Mouse (Mus musculus): ENCODE data around the gene Ctxn1. TPM values are rescaled to one million over a fixed set of nuclear protein-coding genes. Genes with fewer than 3 reads are reported as not detected.
A peak's percentile ranks its signal among the peaks of the same experiment; 100 is the strongest.
"Not testable (repeated sequence)": the region's sequence is repeated elsewhere in the genome, so short reads cannot be mapped to it uniquely, and the experiment has no call there.

The Ctxn1 gene
- polyA plus RNA-seq, 1 experiment from 2014 or later: 3.0 TPM

GRCm38 (mm10) chr8:4263105-4263791 lies 4.2 kb upstream of the Ctxn1 start:
- Histone ChIP-seq H3K27ac (no peak overlapping the region), H3K36me3 (peaks cover 87% of the 10 kb centered on the region), H3K9ac (no peak overlapping the region), H3K4me2 (no peak overlapping the region), H3K4me3 (replicated peaks) (no peak overlapping the region), H3K27me3 (no peaks in the 10 kb centered on the region), H3K4me1 (replicated peaks) (peaks cover 19% of the 10 kb centered on the region), H3K9me3 (replicated peaks) (no peaks in the 10 kb centered on the region)
- ATAC-seq (ENCODE audit: low read depth) (no peak), DNase-seq (no peak)
- 69% methylated on average over 8 of the region's 8 CpGs for WGBS (ENCODE audit: insufficient replicate concordance)

- Histone ChIP-seq H3K27ac (peak overlapping the region; percentile 77), H3K27me3 (no peaks in the 10 kb centered on the region), H3K36me3 (peaks cover 70% of the 10 kb centered on the region), H3K9me3 (replicated peaks) (no peaks in the 10 kb centered on the region), H3K4me3 (replicated peaks) (no peak overlapping the region; the same call in 1 of the 2 replicates), H3K4me2 (peak overlapping the region; percentile 99; the same call in 1 of the 2 replicates), H3K9ac (peak overlapping the region; percentile 58; the same call in 1 of the 2 replicates), H3K4me1 (replicated peaks) (peaks cover 26% of the 10 kb centered on the region)
- ATAC-seq (ENCODE audit: low read depth): no peak
- WGBS (ENCODE audit: insufficient replicate concordance): 88% methylated on average over 4 of the region's 4 CpGs
- DNase-seq: no peak
Measured at GRCm38 (mm10) chr8:4259805-4260170, 714 bp upstream of the Ctxn1 start.

GRCm38 (mm10) chr8:4258678-4259077 lies 396 bp downstream of the Ctxn1 start:
- WGBS (ENCODE audit: insufficient replicate concordance): 0% methylated on average over 31 of the region's 32 CpGs

GRCm38 (mm10) chr8:4258233-4258632 lies 841 bp downstream of the Ctxn1 start:
- no peaks in the 10 kb centered on the region for H3K27me3 ChIP-seq
- H3K4me3 ChIP-seq (replicated peaks): peak overlapping the region; percentile 68
- H3K36me3 ChIP-seq: peaks cover 61% of the 10 kb centered on the region
- peak overlapping the region; percentile 99 for H3K4me2 ChIP-seq
- ATAC-seq (ENCODE audit: low read depth): peak; percentile 42
- WGBS (ENCODE audit: insufficient replicate concordance): 3% methylated on average over 35 of the region's 35 CpGs
- peaks cover 36% of the 10 kb centered on the region for H3K4me1 ChIP-seq (replicated peaks)
- peak overlapping the region; percentile 68 for H3K9ac ChIP-seq
- no peak overlapping the region for H3K27ac ChIP-seq
- DNase-seq: peak; percentile 67
- H3K9me3 ChIP-seq (replicated peaks): no peaks in the 10 kb centered on the region

More at GRCm38 (mm10) chr8:4258678-4259077, 396 bp downstream of the Ctxn1 start:
- peak overlapping the region; percentile 68 for H3K4me3 ChIP-seq (replicated peaks)
- H3K4me2 ChIP-seq: peak overlapping the region; percentile 99
- H3K9ac ChIP-seq: peak overlapping the region; percentile 68
- H3K27ac ChIP-seq: peak overlapping the region; percentile 59
- H3K9me3 ChIP-seq (replicated peaks): no peaks in the 10 kb centered on the region
- ATAC-seq (ENCODE audit: low read depth): peak; percentile 61
- H3K27me3 ChIP-seq: no peaks in the 10 kb centered on the region
- H3K4me1 ChIP-seq (replicated peaks): peaks cover 32% of the 10 kb centered on the region
- H3K36me3 ChIP-seq: peaks cover 66% of the 10 kb centered on the region
- DNase-seq: peak; percentile 33

- H3K4me3 ChIP-seq (replicated peaks): no peak overlapping the region
Measured at GRCm38 (mm10) chr8:4257350-4257749, 1.7 kb downstream of the Ctxn1 start.

GRCm38 (mm10) chr8:4256911-4257310 lies 2.2 kb downstream of the Ctxn1 start:
- WGBS (ENCODE audit: insufficient replicate concordance): 59% methylated on average over 4 of the region's 4 CpGs
- Histone ChIP-seq H3K27me3 (no peaks in the 10 kb centered on the region), H3K9ac (no peak overlapping the region), H3K4me1 (replicated peaks) (peaks cover 43% of the 10 kb centered on the region), H3K4me2 (no peak overlapping the region), H3K4me3 (replicated peaks) (no peak overlapping the region), H3K9me3 (replicated peaks) (no peaks in the 10 kb centered on the region), H3K27ac (no peak overlapping the region), H3K36me3 (peaks cover 48% of the 10 kb centered on the region)
- no peak for DNase-seq
- ATAC-seq (ENCODE audit: low read depth): no peak

More at GRCm38 (mm10) chr8:4257350-4257749, 1.7 kb downstream of the Ctxn1 start:
- DNase-seq (no peak), ATAC-seq (ENCODE audit: low read depth) (no peak)
- Histone ChIP-seq H3K27me3 (no peaks in the 10 kb centered on the region), H3K4me1 (replicated peaks) (peaks cover 39% of the 10 kb centered on the region), H3K36me3 (peaks cover 52% of the 10 kb centered on the region), H3K4me2 (no peak overlapping the region), H3K9me3 (replicated peaks) (no peaks in the 10 kb centered on the region), H3K9ac (no peak overlapping the region), H3K27ac (no peak overlapping the region)
- 84% methylated on average over 4 of the region's 4 CpGs for WGBS (ENCODE audit: insufficient replicate concordance)

- WGBS (ENCODE audit: insufficient replicate concordance): 65% methylated on average over 7 of the region's 7 CpGs
- not testable (repeated sequence) for H3K4me2 ChIP-seq; ATAC-seq (ENCODE audit: low read depth); DNase-seq; H3K27me3 ChIP-seq; H3K9me3 ChIP-seq (replicated peaks); H3K4me3 ChIP-seq (replicated peaks); H3K9ac ChIP-seq; H3K27ac ChIP-seq
- Histone ChIP-seq H3K4me1 (replicated peaks) (peaks cover 54% of the 10 kb centered on the region), H3K36me3 (peaks cover 34% of the 10 kb centered on the region)
Measured at GRCm38 (mm10) chr8:4255471-4255870, 3.6 kb downstream of the Ctxn1 start.

GRCm38 (mm10) chr8:4254001-4254400 lies 5.1 kb downstream of the Ctxn1 start:
- Histone ChIP-seq H3K27ac (no peak overlapping the region; the same call in 1 of the 2 replicates), H3K9ac (peak overlapping the region; percentile 87), H3K4me3 (replicated peaks) (peak overlapping the region; percentile 88), H3K9me3 (replicated peaks) (no peaks in the 10 kb centered on the region), H3K4me1 (replicated peaks) (peaks cover 51% of the 10 kb centered on the region), H3K27me3 (no peaks in the 10 kb centered on the region), H3K36me3 (peaks cover 33% of the 10 kb centered on the region), H3K4me2 (peak overlapping the region; percentile 85)
- WGBS (ENCODE audit: insufficient replicate concordance): 67% methylated on average over 6 of the region's 6 CpGs
- DNase-seq (no peak), ATAC-seq (ENCODE audit: low read depth) (no peak)

GRCm38 (mm10) chr8:4252934-4253841 lies 5.9 kb downstream of the Ctxn1 start, which contains the start of gene Snapc2:
Gene Snapc2, plus strand, starts transcription at chr8:4253080.
- peak; percentile 92 for ATAC-seq (ENCODE audit: low read depth)
- under 1% methylated on average over 69 of the region's 69 CpGs for WGBS (ENCODE audit: insufficient replicate concordance)
- Histone ChIP-seq H3K9me3 (replicated peaks) (no peaks in the 10 kb centered on the region), H3K9ac (peak within 1 kb of the TSS; percentile 87), H3K27me3 (no peaks in the 10 kb centered on the region), H3K4me2 (peak within 1 kb of the TSS; percentile 85), H3K4me1 (replicated peaks) (peaks cover 46% of the 10 kb centered on the region), H3K4me3 (replicated peaks) (peak within 1 kb of the TSS; percentile 88), H3K27ac (peak within 1 kb of the TSS; percentile 82), H3K36me3 (peaks cover 38% of the 10 kb centered on the region)
- DNase-seq: peak; percentile 95

GRCm38 (mm10) chr8:4252116-4252760 lies 6.8 kb downstream of the Ctxn1 start:
- Histone ChIP-seq H3K9me3 (replicated peaks) (no peaks in the 10 kb centered on the region), H3K4me2 (peak overlapping the region; percentile 85), H3K4me3 (replicated peaks) (peak overlapping the region; percentile 88), H3K4me1 (replicated peaks) (peaks cover 47% of the 10 kb centered on the region), H3K27ac (peak overlapping the region; percentile 57), H3K27me3 (no peaks in the 10 kb centered on the region), H3K36me3 (peaks cover 46% of the 10 kb centered on the region), H3K9ac (peak overlapping the region; percentile 87)
- ATAC-seq (ENCODE audit: low read depth) (no peak), DNase-seq (no peak)
- WGBS (ENCODE audit: insufficient replicate concordance): 35% methylated on average over 8 of the region's 8 CpGs
